In genomic region chr2:77681741-77682140, GRCm38 (mm10) we compare ENCODE assay signal across 13 mouse cellular contexts.
DNase-seq lines count a peak whose midpoint lies in the region; ATAC-seq lines count a peak whose summit lies in the region.
"Had no signal": no experiment of that assay in that cellular context is flagged by ENCODE, and none has a peak within 500 bp of the region (broad histone marks: within the 10 kb centered on the region; RNA-seq: fewer than 3 reads in every experiment).

No protein-coding gene starts in this region.

- no peak for DNase-seq in hindbrain, embryonic 11.5 days (ENCODE audit: low spot score)
- peak; percentile 35 to 57 for DNase-seq in cerebellum, adult 18-20 months
- DNase-seq in forebrain, embryonic 14.5 days (ENCODE audit: low spot score), result peak; percentile 63
- DNase-seq in urinary bladder, adult 18-20 months (ENCODE audit: low spot score in 2 of 2), result no peak
- no peak for DNase-seq in gastrocnemius, adult 18-20 months (ENCODE audit: low spot score)
- DNase-seq in embryo, embryonic 9.5 days (ENCODE audit: extremely low spot score), result no peak
- DNase-seq: right cerebral cortex, postnatal 25 days had no signal

- H3K9me3 ChIP-seq in hindbrain, embryonic 12.5 days (replicated peaks), result no peaks in the 10 kb centered on the region
- no peaks in the 10 kb centered on the region for H3K9me3 ChIP-seq in hindbrain, embryonic 11.5 days (ENCODE audit: control insufficient read depth, low read length)
- H3K9me3 ChIP-seq in forebrain, embryonic 14.5 days (replicated peaks; ENCODE audit: control insufficient read depth, low read length), result no peaks in the 10 kb centered on the region
- no peaks in the 10 kb centered on the region for H3K9me3 ChIP-seq in kidney, embryonic 16.5 days (ENCODE audit: low read length)
- H3K9me3 ChIP-seq: embryonic facial prominence, embryonic 10.5 days; liver, embryonic 12.5 days; neural tube, embryonic 12.5 days; stomach, embryonic 15.5 days had no signal

- no peak overlapping the region for H3K4me3 ChIP-seq in hindbrain, embryonic 12.5 days
- no peak overlapping the region for H3K4me3 ChIP-seq in hindbrain, embryonic 11.5 days (ENCODE audit: low read depth, low read length)
- no peak overlapping the region for H3K4me3 ChIP-seq in forebrain, embryonic 14.5 days (ENCODE audit: low read depth, low read length)
- no peak overlapping the region for H3K4me3 ChIP-seq in kidney, embryonic 16.5 days (ENCODE audit: low read length)
- H3K4me3 ChIP-seq: embryonic facial prominence, embryonic 10.5 days; liver, embryonic 12.5 days; neural tube, embryonic 12.5 days; stomach, embryonic 15.5 days had no signal

- no peak overlapping the region for H3K9ac ChIP-seq in hindbrain, embryonic 12.5 days
- H3K9ac ChIP-seq in hindbrain, embryonic 11.5 days (ENCODE audit: low read depth, low read length), result no peak overlapping the region
- no peak overlapping the region for H3K9ac ChIP-seq in forebrain, embryonic 14.5 days (ENCODE audit: low read length)
- no peak overlapping the region for H3K9ac ChIP-seq in kidney, embryonic 16.5 days (replicated peaks; ENCODE audit: low read length)
- H3K9ac ChIP-seq: liver, embryonic 12.5 days; neural tube, embryonic 12.5 days; stomach, embryonic 15.5 days had no signal

- peaks cover 3% of the 10 kb centered on the region; the same call in 1 of the 2 replicates for H3K4me1 ChIP-seq in hindbrain, embryonic 12.5 days
- no peaks in the 10 kb centered on the region for H3K4me1 ChIP-seq in hindbrain, embryonic 11.5 days (replicated peaks; ENCODE audit: control insufficient read depth, insufficient read depth, low read length)
- H3K4me1 ChIP-seq in forebrain, embryonic 14.5 days (ENCODE audit: control insufficient read depth, insufficient read depth, low read length), result no peaks in the 10 kb centered on the region
- no peaks in the 10 kb centered on the region for H3K4me1 ChIP-seq in kidney, embryonic 16.5 days (ENCODE audit: insufficient read depth, low read length)
- H3K4me1 ChIP-seq: embryonic facial prominence, embryonic 10.5 days; liver, embryonic 12.5 days; neural tube, embryonic 12.5 days; stomach, embryonic 15.5 days had no signal

- no peak overlapping the region for H3K4me2 ChIP-seq in hindbrain, embryonic 12.5 days (replicated peaks)
- H3K4me2 ChIP-seq in hindbrain, embryonic 11.5 days (replicated peaks; ENCODE audit: low read depth, low read length), result no peak overlapping the region
- H3K4me2 ChIP-seq in forebrain, embryonic 14.5 days (ENCODE audit: low read length), result no peak overlapping the region
- no peak overlapping the region for H3K4me2 ChIP-seq in kidney, embryonic 16.5 days (replicated peaks; ENCODE audit: low read depth, low read length)
- H3K4me2 ChIP-seq: liver, embryonic 12.5 days; neural tube, embryonic 12.5 days; stomach, embryonic 15.5 days had no signal

- 0 out of 2 replicates have a peak, but pooled peaks have one; percentile 40 for ATAC-seq in hindbrain, embryonic 12.5 days (ENCODE audit: low FRiP score)
- ATAC-seq in hindbrain, embryonic 11.5 days (ENCODE audit: low FRiP score), result no peak
- ATAC-seq in forebrain, embryonic 14.5 days, result peak; percentile 70
- peak; percentile 74 for ATAC-seq in kidney, embryonic 16.5 days (ENCODE audit: low FRiP score, low TSS enrichment)
- ATAC-seq: liver, embryonic 12.5 days had no signal

- no peak overlapping the region for H3K27ac ChIP-seq in hindbrain, embryonic 12.5 days
- no peak overlapping the region for H3K27ac ChIP-seq in hindbrain, embryonic 11.5 days (ENCODE audit: low read depth, low read length)
- H3K27ac ChIP-seq in forebrain, embryonic 14.5 days (ENCODE audit: low read depth, low read length), result no peak overlapping the region
- no peak overlapping the region for H3K27ac ChIP-seq in kidney, embryonic 16.5 days (ENCODE audit: low read length)
- H3K27ac ChIP-seq: embryonic facial prominence, embryonic 10.5 days; liver, embryonic 12.5 days; neural tube, embryonic 12.5 days; stomach, embryonic 15.5 days had no signal

- H3K36me3 ChIP-seq in hindbrain, embryonic 12.5 days, result no peaks in the 10 kb centered on the region
- H3K36me3 ChIP-seq in hindbrain, embryonic 11.5 days (ENCODE audit: control insufficient read depth, insufficient read depth, low read length), result no peaks in the 10 kb centered on the region
- H3K36me3 ChIP-seq in forebrain, embryonic 14.5 days (ENCODE audit: control insufficient read depth, insufficient read depth, low read length), result no peaks in the 10 kb centered on the region
- H3K36me3 ChIP-seq in kidney, embryonic 16.5 days (ENCODE audit: insufficient read depth, low read length), result no peaks in the 10 kb centered on the region
- H3K36me3 ChIP-seq: embryonic facial prominence, embryonic 10.5 days; liver, embryonic 12.5 days; neural tube, embryonic 12.5 days; stomach, embryonic 15.5 days had no signal

- no peaks in the 10 kb centered on the region for H3K27me3 ChIP-seq in hindbrain, embryonic 12.5 days
- H3K27me3 ChIP-seq in hindbrain, embryonic 11.5 days (ENCODE audit: control insufficient read depth, insufficient read depth, low read length), result no peaks in the 10 kb centered on the region
- H3K27me3 ChIP-seq in forebrain, embryonic 14.5 days (replicated peaks; ENCODE audit: control insufficient read depth, insufficient read depth, low read length), result no peaks in the 10 kb centered on the region
- no peaks in the 10 kb centered on the region for H3K27me3 ChIP-seq in kidney, embryonic 16.5 days (ENCODE audit: insufficient read depth, low read length)
- H3K27me3 ChIP-seq: liver, embryonic 12.5 days; neural tube, embryonic 12.5 days; stomach, embryonic 15.5 days had no signal

- 69% methylated on average over 5 of the region's 5 CpGs for WGBS in hindbrain, embryonic 12.5 days
- 60% methylated on average over 5 of the region's 5 CpGs for WGBS in hindbrain, embryonic 11.5 days
- WGBS in forebrain, embryonic 14.5 days, result 35% methylated on average over 5 of the region's 5 CpGs
- WGBS in kidney, embryonic 16.5 days, result 54% methylated on average over 5 of the region's 5 CpGs

Comparison
In these comparisons a context has a peak if more than half of its experiments do, and no peak if none do; other contexts are left out.
1. DNase-seq: peak in cerebellum, adult 18-20 months (2 of 2) and forebrain, embryonic 14.5 days (single experiment); none in hindbrain, embryonic 11.5 days (single experiment), urinary bladder, adult 18-20 months (0 of 2), gastrocnemius, adult 18-20 months (single experiment) and embryo, embryonic 9.5 days (single experiment).